Mouse (Mus musculus): ENCODE data around the gene Srebf1. TPM values are rescaled to one million over a fixed set of nuclear protein-coding genes. Genes with fewer than 3 reads are reported as not detected.
A peak's percentile ranks its signal among the peaks of the same experiment; 100 is the strongest.

The Srebf1 gene
- polyA plus RNA-seq, 1 experiment from 2014 or later: 54.1 TPM

- Histone ChIP-seq H3K27me3 (no peaks in the 10 kb centered on the region), H3K9me3 (peaks cover 13% of the 10 kb centered on the region), H3K4me2 (no peak overlapping the region), H3K4me1 (replicated peaks) (no peaks in the 10 kb centered on the region), H3K27ac (no peak overlapping the region), H3K9ac (replicated peaks) (no peak overlapping the region), H3K36me3 (peaks cover 98% of the 10 kb centered on the region), H3K4me3 (replicated peaks) (no peak overlapping the region)
- 84% methylated on average over 6 of the region's 6 CpGs for WGBS
- no peak for ATAC-seq (ENCODE audit: insufficient number of reproducible peaks, insufficient read depth, low FRiP score, low TSS enrichment, low read depth)
Measured at GRCm38 (mm10) chr11:60192534-60192933, 29.8 kb downstream of the Srebf1 start.

DNA sequence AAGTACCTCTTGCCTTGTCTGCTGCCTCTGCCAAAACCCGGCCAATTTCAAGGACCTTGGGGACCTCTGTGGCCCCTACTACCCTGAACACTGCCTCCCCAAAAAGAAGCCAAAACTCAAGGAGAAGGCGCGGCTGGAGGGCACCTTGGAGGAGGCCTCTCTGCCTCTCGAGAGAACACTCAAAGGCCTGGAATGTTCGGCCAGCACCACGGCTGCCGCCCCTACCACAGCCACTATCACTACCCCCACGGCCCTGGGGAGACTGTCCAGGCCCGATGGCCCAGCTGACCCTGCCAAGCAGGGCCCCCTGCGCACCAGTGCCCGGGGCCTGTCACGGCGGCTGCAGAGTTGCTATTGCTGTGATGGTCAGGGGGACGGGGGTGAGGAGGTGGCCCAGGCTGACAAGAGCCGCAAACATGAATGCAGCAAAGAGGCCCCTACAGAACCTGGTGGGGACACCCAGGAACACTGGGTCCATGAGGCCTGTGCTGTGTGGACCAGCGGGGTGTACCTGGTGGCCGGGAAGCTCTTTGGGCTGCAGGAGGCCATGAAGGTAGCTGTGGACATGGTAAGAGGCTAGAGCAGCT is 32.2 kb downstream of the Srebf1 start:
- ATAC-seq (ENCODE audit: insufficient number of reproducible peaks, insufficient read depth, low FRiP score, low TSS enrichment, low read depth): no peak
- Histone ChIP-seq H3K4me2 (no peak overlapping the region), H3K27me3 (no peaks in the 10 kb centered on the region), H3K27ac (no peak overlapping the region), H3K4me1 (replicated peaks) (peaks cover 6% of the 10 kb centered on the region), H3K4me3 (replicated peaks) (no peak overlapping the region), H3K9me3 (peaks cover 13% of the 10 kb centered on the region), H3K9ac (replicated peaks) (no peak overlapping the region), H3K36me3 (peaks cover 100% of the 10 kb centered on the region)
- 93% methylated on average over 17 of the region's 17 CpGs for WGBS

DNA sequence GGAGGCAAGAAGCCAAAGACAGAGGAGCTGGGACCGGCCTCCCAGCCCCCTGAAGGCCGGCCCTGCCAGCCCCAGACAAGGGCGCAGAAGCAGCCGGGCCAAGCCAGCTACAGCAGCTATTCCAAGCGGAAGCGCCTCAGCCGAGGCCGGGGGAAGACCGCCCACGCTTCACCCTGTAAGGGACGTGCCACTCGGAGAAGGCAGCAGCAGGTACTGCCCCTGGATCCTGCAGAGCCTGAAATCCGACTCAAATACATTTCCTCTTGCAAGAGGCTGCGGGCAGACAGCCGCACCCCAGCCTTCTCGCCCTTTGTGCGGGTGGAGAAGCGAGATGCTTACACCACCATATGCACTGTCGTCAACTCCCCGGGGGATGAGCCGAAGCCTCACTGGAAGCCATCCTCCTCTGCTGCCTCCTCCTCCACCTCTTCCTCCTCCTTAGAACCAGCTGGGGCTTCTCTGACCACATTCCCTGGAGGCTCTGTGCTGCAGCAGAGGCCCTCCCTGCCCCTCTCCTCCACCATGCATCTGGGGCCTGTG is 32.8 kb downstream of the Srebf1 start:
- Histone ChIP-seq H3K4me3 (replicated peaks) (no peak overlapping the region), H3K9me3 (peaks cover 8% of the 10 kb centered on the region), H3K4me1 (replicated peaks) (peaks cover 11% of the 10 kb centered on the region), H3K27me3 (no peaks in the 10 kb centered on the region), H3K4me2 (no peak overlapping the region), H3K27ac (0 out of 2 replicates have a peak overlapping the region, but pooled peaks have one; percentile 25), H3K9ac (replicated peaks) (no peak overlapping the region), H3K36me3 (peaks cover 100% of the 10 kb centered on the region)
- 86% methylated on average over 21 of the region's 21 CpGs for WGBS
- no peak for ATAC-seq (ENCODE audit: insufficient number of reproducible peaks, insufficient read depth, low FRiP score, low TSS enrichment, low read depth)

GRCm38 (mm10) chr11:60188275-60188853 is 34.0 kb downstream of the Srebf1 start:
- Histone ChIP-seq H3K9ac (replicated peaks) (no peak overlapping the region), H3K9me3 (no peaks in the 10 kb centered on the region), H3K27me3 (no peaks in the 10 kb centered on the region), H3K4me2 (no peak overlapping the region), H3K27ac (no peak overlapping the region), H3K4me3 (replicated peaks) (no peak overlapping the region), H3K36me3 (peaks cover 93% of the 10 kb centered on the region), H3K4me1 (replicated peaks) (peaks cover 23% of the 10 kb centered on the region)
- 91% methylated on average over 25 of the region's 25 CpGs for WGBS
- ATAC-seq (ENCODE audit: insufficient number of reproducible peaks, insufficient read depth, low FRiP score, low TSS enrichment, low read depth): no peak

DNA sequence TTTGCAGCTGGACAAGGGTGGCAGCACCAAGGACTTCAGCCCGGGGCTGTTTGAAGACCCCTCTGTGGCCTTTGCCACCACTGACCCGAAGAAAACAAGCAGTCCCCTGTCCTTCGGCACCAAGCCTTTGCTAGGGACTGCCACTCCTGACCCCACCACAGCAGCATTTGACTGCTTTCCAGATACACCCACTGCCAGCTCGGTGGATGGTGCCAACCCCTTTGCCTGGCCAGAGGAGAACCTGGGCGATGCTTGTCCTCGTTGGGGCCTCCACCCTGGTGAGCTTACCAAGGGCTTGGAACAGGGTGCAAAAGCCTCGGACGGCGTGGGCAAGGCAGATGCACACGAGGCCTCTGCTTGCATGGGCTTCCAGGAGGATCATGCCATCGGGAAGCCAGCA is 35.3 kb downstream of the Srebf1 start:
- 90% methylated on average over 11 of the region's 11 CpGs for WGBS
- ATAC-seq (ENCODE audit: insufficient number of reproducible peaks, insufficient read depth, low FRiP score, low TSS enrichment, low read depth): no peak
- Histone ChIP-seq H3K4me2 (no peak overlapping the region), H3K27me3 (no peaks in the 10 kb centered on the region), H3K4me3 (replicated peaks) (no peak overlapping the region), H3K9me3 (no peaks in the 10 kb centered on the region), H3K9ac (replicated peaks) (no peak overlapping the region), H3K4me1 (replicated peaks) (peaks cover 36% of the 10 kb centered on the region), H3K27ac (no peak overlapping the region), H3K36me3 (peaks cover 80% of the 10 kb centered on the region)

- Histone ChIP-seq H3K4me3 (replicated peaks) (no peak overlapping the region), H3K4me1 (replicated peaks) (peaks cover 51% of the 10 kb centered on the region), H3K27me3 (no peaks in the 10 kb centered on the region), H3K9me3 (no peaks in the 10 kb centered on the region), H3K9ac (replicated peaks) (no peak overlapping the region), H3K27ac (peak overlapping the region; percentile 62; the same call in 1 of the 2 replicates), H3K4me2 (no peak overlapping the region), H3K36me3 (peaks cover 65% of the 10 kb centered on the region)
- no peak for ATAC-seq (ENCODE audit: insufficient number of reproducible peaks, insufficient read depth, low FRiP score, low TSS enrichment, low read depth)
- 82% methylated on average over 20 of the region's 20 CpGs for WGBS
Measured at GRCm38 (mm10) chr11:60185396-60186231, 36.8 kb downstream of the Srebf1 start.

DNA sequence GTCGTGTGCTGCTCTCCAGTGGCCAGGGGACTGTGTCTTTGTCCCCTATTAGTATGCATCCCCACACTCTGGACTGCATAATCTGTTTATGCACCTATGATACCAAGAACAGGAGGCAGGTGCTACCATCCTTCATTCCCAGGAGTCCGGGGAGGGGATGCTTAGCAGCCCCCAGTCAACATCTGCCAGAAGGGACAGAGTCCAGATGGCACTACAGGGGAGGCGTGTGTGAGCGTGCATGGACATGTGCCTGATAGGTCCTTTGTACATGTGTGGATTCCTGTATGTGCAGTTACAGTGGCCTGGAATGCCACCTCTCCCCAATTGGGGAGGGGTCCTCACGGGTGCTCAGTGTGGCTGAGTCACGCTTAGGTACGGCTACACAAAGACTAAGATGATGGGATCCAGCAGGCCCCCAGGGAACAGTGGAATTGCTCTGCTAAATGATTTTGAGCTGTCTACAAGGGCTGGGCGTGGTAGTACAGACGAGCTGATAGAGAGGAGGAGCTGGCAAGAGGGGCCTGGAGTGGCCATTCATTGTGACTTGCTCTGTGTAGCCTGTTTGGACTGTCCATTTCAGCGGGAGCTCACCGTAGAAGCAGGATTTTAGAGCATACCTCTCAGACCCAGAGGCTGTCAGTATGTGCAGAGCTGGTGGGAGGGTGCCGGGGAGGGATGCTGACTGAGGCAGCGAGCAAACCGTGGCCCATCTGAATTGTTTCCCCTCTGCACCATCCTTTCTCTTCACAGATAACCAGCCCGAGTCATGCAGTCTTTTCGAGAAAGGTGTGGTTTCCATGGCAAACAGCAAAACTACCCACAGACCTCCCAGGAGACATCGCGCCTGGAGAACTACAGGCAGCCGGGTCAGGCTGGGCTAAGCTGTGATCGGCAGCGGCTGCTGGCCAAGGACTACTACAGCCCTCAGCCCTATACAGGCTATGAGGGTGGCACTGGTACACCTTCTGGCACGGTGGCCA is 37.7 kb downstream of the Srebf1 start:
- no peak overlapping the region for H3K4me3 ChIP-seq (replicated peaks)
- ATAC-seq (ENCODE audit: insufficient number of reproducible peaks, insufficient read depth, low FRiP score, low TSS enrichment, low read depth): no peak
- WGBS: 59% methylated on average over 22 of the region's 22 CpGs
- H3K27ac ChIP-seq: peak overlapping the region; percentile 62
- H3K4me2 ChIP-seq: no peak overlapping the region
- no peaks in the 10 kb centered on the region for H3K27me3 ChIP-seq
- H3K9me3 ChIP-seq: no peaks in the 10 kb centered on the region
- H3K36me3 ChIP-seq: peaks cover 64% of the 10 kb centered on the region
- peaks cover 61% of the 10 kb centered on the region for H3K4me1 ChIP-seq (replicated peaks)
- no peak overlapping the region for H3K9ac ChIP-seq (replicated peaks)

GRCm38 (mm10) chr11:60182741-60183140 is 39.6 kb downstream of the Srebf1 start:
- H3K36me3 ChIP-seq: peaks cover 49% of the 10 kb centered on the region
- H3K4me2 ChIP-seq: no peak overlapping the region
- peaks cover 78% of the 10 kb centered on the region for H3K4me1 ChIP-seq (replicated peaks)

GRCm38 (mm10) chr11:60182116-60182670 is 40.2 kb downstream of the Srebf1 start:
- Histone ChIP-seq H3K9me3 (no peaks in the 10 kb centered on the region), H3K4me1 (replicated peaks) (peaks cover 83% of the 10 kb centered on the region), H3K4me3 (replicated peaks) (no peak overlapping the region), H3K4me2 (peak overlapping the region; percentile 8; the same call in 1 of the 2 replicates), H3K36me3 (peaks cover 43% of the 10 kb centered on the region), H3K27ac (peak overlapping the region; percentile 60; the same call in 1 of the 2 replicates), H3K9ac (replicated peaks) (0 out of 2 replicates have a peak overlapping the region, but pooled peaks have one; percentile 31), H3K27me3 (no peaks in the 10 kb centered on the region)
- ATAC-seq (ENCODE audit: insufficient number of reproducible peaks, insufficient read depth, low FRiP score, low TSS enrichment, low read depth): no peak
- 77% methylated on average over 12 of the region's 12 CpGs for WGBS

More at GRCm38 (mm10) chr11:60182741-60183140, 39.6 kb downstream of the Srebf1 start:
- Histone ChIP-seq H3K9ac (replicated peaks) (no peak overlapping the region), H3K4me3 (replicated peaks) (no peak overlapping the region), H3K27ac (peak overlapping the region; percentile 60), H3K27me3 (no peaks in the 10 kb centered on the region), H3K9me3 (no peaks in the 10 kb centered on the region)
- WGBS: 46% methylated on average over 2 of the region's 2 CpGs
- ATAC-seq (ENCODE audit: insufficient number of reproducible peaks, insufficient read depth, low FRiP score, low TSS enrichment, low read depth): no peak

- Histone ChIP-seq H3K4me1 (replicated peaks) (peaks cover 93% of the 10 kb centered on the region), H3K27me3 (no peaks in the 10 kb centered on the region), H3K36me3 (peaks cover 21% of the 10 kb centered on the region; the same call in 1 of the 2 replicates), H3K4me2 (peak overlapping the region; percentile 100), H3K9me3 (no peaks in the 10 kb centered on the region), H3K9ac (replicated peaks) (no peak overlapping the region), H3K4me3 (replicated peaks) (no peak overlapping the region), H3K27ac (0 out of 2 replicates have a peak overlapping the region, but pooled peaks have one; percentile 90)
- ATAC-seq (ENCODE audit: insufficient number of reproducible peaks, insufficient read depth, low FRiP score, low TSS enrichment, low read depth): no peak
Measured at GRCm38 (mm10) chr11:60178506-60178905, 43.9 kb downstream of the Srebf1 start.

Measured in limb, embryonic 12.5 days (tissue).